8 mouse cellular contexts compared by ENCODE assay signal in genomic region chr2:157425643-157425988, GRCm38 (mm10). TPM values are rescaled to one million over a fixed set of nuclear protein-coding genes. Genes with fewer than 3 reads are reported as not detected.
A peak's percentile ranks its signal among the peaks of the same experiment; 100 is the strongest.
DNase-seq lines count a peak whose midpoint lies in the region; ATAC-seq and TF ChIP-seq lines count a peak whose summit lies in the region.

No protein-coding gene starts in this region.

- peak overlapping the region; percentile 85 for H3K4me3 ChIP-seq in lung, embryonic 14.5 days (ENCODE audit: low read depth, low read length)
- peak overlapping the region; percentile 92; the same call in 1 of the 2 replicates for H3K4me3 ChIP-seq in forebrain, embryonic 11.5 days (ENCODE audit: low read depth, low read length)
- no peak overlapping the region for H3K4me3 ChIP-seq in intestine, postnatal 0 days (ENCODE audit: low read depth, low read length)
- peak overlapping the region; percentile 25 for H3K4me3 ChIP-seq in olfactory bulb, adult 2 months (ENCODE audit: insufficient read depth, low read depth, low read length)

- TF ChIP-seq POLR2A in olfactory bulb, adult 2 months (IDR thresholded peaks at IDR 0.05; ENCODE audit: insufficient read depth, low read depth, low read length), result no peak

- WGBS in lung, embryonic 14.5 days, result 69% methylated on average over 6 of the region's 6 CpGs
- WGBS in forebrain, embryonic 11.5 days, result 80% methylated on average over 6 of the region's 6 CpGs
- 39% methylated on average over 6 of the region's 6 CpGs for WGBS in intestine, postnatal 0 days
- 77% methylated on average over 6 of the region's 6 CpGs for WGBS in olfactory bulb, adult 2 months

- DNase-seq in lung, embryonic 14.5 days, result no peak
- DNase-seq in lung, postnatal 14 days, result no peak
- DNase-seq in forebrain, embryonic 11.5 days (ENCODE audit: low spot score), result no peak
- DNase-seq in thymus, postnatal 0 days (ENCODE audit: low spot score), result no peak
- DNase-seq in spleen, postnatal 4 days (ENCODE audit: low spot score in 2 of 2), result no peak
- no peak for DNase-seq in urinary bladder, postnatal 36 days (ENCODE audit: low spot score in 2 of 2)

- no peak for ATAC-seq in lung, embryonic 14.5 days (ENCODE audit: insufficient read depth)
- ATAC-seq in forebrain, embryonic 11.5 days (replicated peaks; ENCODE audit: low FRiP score), result no peak
- ATAC-seq in intestine, postnatal 0 days, result peak; percentile 74

- no peaks in the 10 kb centered on the region for H3K9me3 ChIP-seq in lung, embryonic 14.5 days (ENCODE audit: low read depth, low read length)
- H3K9me3 ChIP-seq in forebrain, embryonic 11.5 days (ENCODE audit: control insufficient read depth, low read length), result no peaks in the 10 kb centered on the region
- H3K9me3 ChIP-seq in intestine, postnatal 0 days (ENCODE audit: control insufficient read depth), result no peaks in the 10 kb centered on the region

- H3K9ac ChIP-seq in lung, embryonic 14.5 days, result no peak overlapping the region
- no peak overlapping the region for H3K9ac ChIP-seq in forebrain, embryonic 11.5 days (ENCODE audit: low read length)
- peak overlapping the region; percentile 99; the same call in 1 of the 2 replicates for H3K9ac ChIP-seq in intestine, postnatal 0 days (ENCODE audit: low read depth, low read length)

- peak overlapping the region; percentile 77 for H3K4me2 ChIP-seq in lung, embryonic 14.5 days
- peak overlapping the region; percentile 89 for H3K4me2 ChIP-seq in forebrain, embryonic 11.5 days (ENCODE audit: low read depth, low read length, severe bottlenecking)
- peak overlapping the region; percentile 86 for H3K4me2 ChIP-seq in intestine, postnatal 0 days (replicated peaks; ENCODE audit: low read depth)

- H3K36me3 ChIP-seq in lung, embryonic 14.5 days (ENCODE audit: insufficient read depth), result peaks cover 13% of the 10 kb centered on the region
- H3K36me3 ChIP-seq in forebrain, embryonic 11.5 days (ENCODE audit: control insufficient read depth, insufficient read depth, low read length), result no peaks in the 10 kb centered on the region; the same call in 1 of the 2 replicates
- peaks cover 8% of the 10 kb centered on the region; the same call in 1 of the 2 replicates for H3K36me3 ChIP-seq in intestine, postnatal 0 days (ENCODE audit: control insufficient read depth, insufficient read depth)

- H3K4me1 ChIP-seq in lung, embryonic 14.5 days (ENCODE audit: insufficient read depth), result peaks cover 17% of the 10 kb centered on the region; the same call in 1 of the 2 replicates
- peaks cover 15% of the 10 kb centered on the region for H3K4me1 ChIP-seq in forebrain, embryonic 11.5 days (replicated peaks; ENCODE audit: control insufficient read depth, insufficient read depth, low read length)
- peaks cover 36% of the 10 kb centered on the region for H3K4me1 ChIP-seq in intestine, postnatal 0 days (replicated peaks; ENCODE audit: control insufficient read depth, insufficient read depth, low read length)
- peaks cover 60% of the 10 kb centered on the region for H3K4me1 ChIP-seq in olfactory bulb, adult 2 months (ENCODE audit: control insufficient read depth, insufficient read depth, low read length)

- TF ChIP-seq CTCF in lung, embryonic 14.5 days (IDR thresholded peaks at IDR 0.05; ENCODE audit: low read depth), result no peak
- TF ChIP-seq CTCF in intestine, postnatal 0 days (IDR thresholded peaks at IDR 0.05; ENCODE audit: low read depth), result no peak
- no peak for TF ChIP-seq CTCF in olfactory bulb, adult 2 months (IDR thresholded peaks at IDR 0.05; ENCODE audit: insufficient read depth, low read depth, low read length)

- H3K27ac ChIP-seq in lung, embryonic 14.5 days (ENCODE audit: low read depth), result no peak overlapping the region; the same call in 1 of the 2 replicates
- no peak overlapping the region for H3K27ac ChIP-seq in forebrain, embryonic 11.5 days (ENCODE audit: low read depth, low read length)
- peak overlapping the region; percentile 100 for H3K27ac ChIP-seq in intestine, postnatal 0 days (ENCODE audit: low read depth, low read length)
- 0 out of 2 replicates have a peak overlapping the region, but pooled peaks have one; percentile 5 for H3K27ac ChIP-seq in olfactory bulb, adult 2 months (ENCODE audit: insufficient read depth, low read depth, low read length)

- H3K27me3 ChIP-seq in lung, embryonic 14.5 days (ENCODE audit: insufficient read depth, low read length), result no peaks in the 10 kb centered on the region
- H3K27me3 ChIP-seq in forebrain, embryonic 11.5 days (ENCODE audit: control insufficient read depth, insufficient read depth, low read length), result no peaks in the 10 kb centered on the region
- no peaks in the 10 kb centered on the region for H3K27me3 ChIP-seq in intestine, postnatal 0 days (replicated peaks; ENCODE audit: control insufficient read depth, insufficient read depth, low read length)

RNA-seq across cellular contexts. Expression of gene Src, which starts 7.4 kb away (rescaled TPM):
- polyA plus RNA-seq in lung, embryonic 14.5 days (2014; fragmentation: Nextera tagmentation; extraction: Ambion mirVana), result 16.4 and 18.9 TPM in 2 replicates
- polyA plus RNA-seq in forebrain, embryonic 11.5 days (2014; fragmentation: Nextera tagmentation; extraction: Ambion mirVana), result 20.3 and 23.2 TPM in 2 replicates
- 23.9 and 25.1 TPM in 2 replicates for polyA plus RNA-seq in intestine, postnatal 0 days (2015; fragmentation: Nextera tagmentation; extraction: Ambion mirVana)
- polyA plus RNA-seq in olfactory bulb, adult 2 months (2012; ENCODE audit: insufficient read depth, insufficient read length, low replicate concordance, missing spikeins), result not detected in 2 replicates
- polyA plus RNA-seq in thymus, postnatal 0 days (2015; fragmentation: Nextera tagmentation; extraction: Ambion mirVana), result 5.3 and 5.9 TPM in 2 replicates

RNA-seq across cellular contexts. Expression of gene Manbal, which starts 58.2 kb away (rescaled TPM):
- polyA plus RNA-seq in lung, embryonic 14.5 days (2014; fragmentation: Nextera tagmentation; extraction: Ambion mirVana), result 38.7 and 42.6 TPM in 2 replicates
- polyA plus RNA-seq in forebrain, embryonic 11.5 days (2014; fragmentation: Nextera tagmentation; extraction: Ambion mirVana), result 31.0 and 34.8 TPM in 2 replicates
- 60.9 and 66.5 TPM in 2 replicates for polyA plus RNA-seq in intestine, postnatal 0 days (2015; fragmentation: Nextera tagmentation; extraction: Ambion mirVana)
- not detected in 2 replicates for polyA plus RNA-seq in olfactory bulb, adult 2 months (2012; ENCODE audit: insufficient read depth, insufficient read length, low replicate concordance, missing spikeins)
- polyA plus RNA-seq in thymus, postnatal 0 days (2015; fragmentation: Nextera tagmentation; extraction: Ambion mirVana), result 63.8 and 73.4 TPM in 2 replicates

Comparison
In these comparisons a context has a peak if more than half of its experiments do, and no peak if none do; other contexts are left out.
1. H3K27ac ChIP-seq: peak in intestine, postnatal 0 days (single experiment) and olfactory bulb, adult 2 months (single experiment); none in lung, embryonic 14.5 days (single experiment) and forebrain, embryonic 11.5 days (single experiment).
2. RNA of gene Manbal, which starts 58.2 kb away (polyA plus RNA-seq): 63.8 to 73.4 TPM in thymus, postnatal 0 days, 60.9 to 66.5 TPM in intestine, postnatal 0 days, 38.7 to 42.6 TPM in lung, embryonic 14.5 days and 31.0 to 34.8 TPM in forebrain, embryonic 11.5 days; not detected in olfactory bulb, adult 2 months; every median in the first group is over 10 times any median in the second.
3. Peak in every context shown above with its lines, with median percentiles within 50 percentile points of each other: H3K4me2 ChIP-seq.